Mouse (Mus musculus): ENCODE results near the gene Efcab9. TPM values are rescaled to one million over a fixed set of nuclear protein-coding genes. Genes with fewer than 3 reads are reported as not detected.

The Efcab9 gene
- polyA plus RNA-seq, 1 experiment from 2014 or later: not detected

DNA sequence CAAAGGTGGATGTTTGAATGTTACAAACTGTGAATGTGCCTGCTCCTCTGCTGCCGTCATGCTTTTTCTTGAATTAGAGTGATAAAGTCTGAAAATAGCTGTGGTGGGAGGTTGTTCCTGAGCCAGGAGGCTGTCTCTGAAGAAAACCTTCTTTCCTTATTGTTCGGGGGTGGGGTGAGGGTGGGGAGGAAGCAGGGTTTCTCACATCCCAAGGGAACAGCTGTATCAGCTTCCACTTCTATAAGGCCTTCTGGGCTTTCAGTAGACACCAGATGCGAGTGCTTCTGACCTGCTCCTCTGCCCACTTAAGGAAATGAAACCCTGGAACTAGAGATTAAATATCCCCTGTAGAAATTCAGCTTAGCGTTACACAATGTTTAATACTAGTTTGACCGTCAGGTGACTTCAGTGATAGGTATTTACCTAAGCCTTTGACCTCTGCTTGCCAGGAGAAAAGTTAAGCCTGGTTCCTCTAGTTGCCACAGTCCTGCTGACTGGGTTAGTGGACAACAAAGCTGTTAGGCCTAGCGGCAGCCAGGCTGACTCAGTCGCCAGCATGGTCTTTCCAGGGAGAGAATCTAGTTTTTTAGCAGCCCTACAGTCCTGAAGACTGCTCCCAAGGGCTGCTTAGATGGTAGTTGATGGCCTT lies 26.7 kb downstream of the Efcab9 start:
- DNase-seq (ENCODE audit: low spot score) (no peak), ATAC-seq (ENCODE audit: insufficient number of reproducible peaks, low FRiP score, low TSS enrichment, low read depth) (no peak)
- no peaks in the 10 kb centered on the region for H3K4me1 ChIP-seq (ENCODE audit: control insufficient read depth, insufficient read depth, low read length)
- no peak overlapping the region for H3K27ac ChIP-seq (replicated peaks; ENCODE audit: low read depth, low read length)
- H3K36me3 ChIP-seq (ENCODE audit: control insufficient read depth, insufficient read depth, low read length): no peaks in the 10 kb centered on the region
- H3K4me3 ChIP-seq (ENCODE audit: low read depth, low read length): no peak overlapping the region
- WGBS: 86% methylated on average over 7 of the region's 7 CpGs
- H3K4me2 ChIP-seq (ENCODE audit: low read depth, severe bottlenecking): no peak overlapping the region
- H3K9ac ChIP-seq (ENCODE audit: low read length): no peak overlapping the region
- H3K27me3 ChIP-seq (ENCODE audit: control insufficient read depth, insufficient read depth, low read length): no peaks in the 10 kb centered on the region
- no peaks in the 10 kb centered on the region for H3K9me3 ChIP-seq (ENCODE audit: control insufficient read depth, low read length)

DNA sequence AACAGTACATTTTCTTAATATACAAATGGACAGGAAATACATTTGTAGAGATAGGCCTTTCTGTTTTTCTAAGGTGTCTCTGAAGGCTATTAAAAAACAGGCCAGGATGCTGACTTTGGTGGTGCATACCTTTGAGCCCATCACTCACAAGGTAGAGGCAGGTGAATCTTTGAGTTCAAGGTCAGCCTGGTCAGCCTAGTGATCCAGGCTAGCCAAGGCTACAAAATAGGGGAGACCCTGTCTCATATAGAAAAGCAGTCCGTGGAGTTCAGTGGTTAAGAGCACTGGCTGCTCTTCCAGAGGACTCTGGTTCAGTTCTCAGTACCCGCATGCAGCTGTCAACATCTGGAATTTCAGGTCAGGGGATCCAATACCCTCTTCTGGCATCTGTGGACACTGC lies 28.2 kb downstream of the Efcab9 start:
- ATAC-seq (ENCODE audit: insufficient number of reproducible peaks, low FRiP score, low TSS enrichment, low read depth): no peak
- no peak for DNase-seq (ENCODE audit: low spot score)
- H3K27ac ChIP-seq (replicated peaks; ENCODE audit: low read depth, low read length): no peak overlapping the region
- no peaks in the 10 kb centered on the region for H3K9me3 ChIP-seq (ENCODE audit: control insufficient read depth, low read length)
- H3K27me3 ChIP-seq (ENCODE audit: control insufficient read depth, insufficient read depth, low read length): no peaks in the 10 kb centered on the region
- no peaks in the 10 kb centered on the region for H3K36me3 ChIP-seq (ENCODE audit: control insufficient read depth, insufficient read depth, low read length)
- no peak overlapping the region for H3K4me3 ChIP-seq (ENCODE audit: low read depth, low read length)
- no peak overlapping the region for H3K9ac ChIP-seq (ENCODE audit: low read length)
- 95% methylated on average over 2 of the region's 2 CpGs for WGBS
- no peak overlapping the region for H3K4me2 ChIP-seq (ENCODE audit: low read depth, severe bottlenecking)
- no peaks in the 10 kb centered on the region for H3K4me1 ChIP-seq (ENCODE audit: control insufficient read depth, insufficient read depth, low read length)

DNA sequence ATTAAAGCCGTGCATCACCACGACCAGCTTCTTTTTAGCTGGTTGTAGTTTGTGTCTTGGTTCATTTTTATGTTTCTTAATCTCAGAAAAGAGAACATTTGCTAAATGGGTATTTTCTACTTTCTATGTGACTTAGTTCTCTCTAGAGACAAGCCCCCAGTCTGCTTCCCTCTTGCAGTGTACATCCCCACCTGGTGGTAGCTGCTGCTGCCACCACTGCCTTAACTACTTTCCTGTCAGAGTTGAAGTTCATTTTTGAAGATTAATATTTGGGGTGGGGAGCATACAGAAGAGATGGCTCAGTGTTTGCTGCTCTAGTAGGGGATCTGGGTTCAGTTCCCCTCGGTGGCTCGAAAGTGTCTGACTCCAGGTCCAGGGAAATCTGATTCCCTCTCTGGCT lies 31.9 kb downstream of the Efcab9 start:
- H3K9me3 ChIP-seq (ENCODE audit: control insufficient read depth, low read length): no peaks in the 10 kb centered on the region
- H3K27me3 ChIP-seq (ENCODE audit: control insufficient read depth, insufficient read depth, low read length): no peaks in the 10 kb centered on the region
- H3K4me2 ChIP-seq (ENCODE audit: low read depth, severe bottlenecking): no peak overlapping the region
- H3K27ac ChIP-seq (replicated peaks; ENCODE audit: low read depth, low read length): no peak overlapping the region
- H3K4me3 ChIP-seq (ENCODE audit: low read depth, low read length): no peak overlapping the region
- ATAC-seq (ENCODE audit: insufficient number of reproducible peaks, low FRiP score, low TSS enrichment, low read depth) (no peak), DNase-seq (ENCODE audit: low spot score) (no peak)
- 89% methylated on average over 4 of the region's 4 CpGs for WGBS
- no peak overlapping the region for H3K9ac ChIP-seq (ENCODE audit: low read length)
- H3K4me1 ChIP-seq (ENCODE audit: control insufficient read depth, insufficient read depth, low read length): no peaks in the 10 kb centered on the region
- no peaks in the 10 kb centered on the region for H3K36me3 ChIP-seq (ENCODE audit: control insufficient read depth, insufficient read depth, low read length)

DNA sequence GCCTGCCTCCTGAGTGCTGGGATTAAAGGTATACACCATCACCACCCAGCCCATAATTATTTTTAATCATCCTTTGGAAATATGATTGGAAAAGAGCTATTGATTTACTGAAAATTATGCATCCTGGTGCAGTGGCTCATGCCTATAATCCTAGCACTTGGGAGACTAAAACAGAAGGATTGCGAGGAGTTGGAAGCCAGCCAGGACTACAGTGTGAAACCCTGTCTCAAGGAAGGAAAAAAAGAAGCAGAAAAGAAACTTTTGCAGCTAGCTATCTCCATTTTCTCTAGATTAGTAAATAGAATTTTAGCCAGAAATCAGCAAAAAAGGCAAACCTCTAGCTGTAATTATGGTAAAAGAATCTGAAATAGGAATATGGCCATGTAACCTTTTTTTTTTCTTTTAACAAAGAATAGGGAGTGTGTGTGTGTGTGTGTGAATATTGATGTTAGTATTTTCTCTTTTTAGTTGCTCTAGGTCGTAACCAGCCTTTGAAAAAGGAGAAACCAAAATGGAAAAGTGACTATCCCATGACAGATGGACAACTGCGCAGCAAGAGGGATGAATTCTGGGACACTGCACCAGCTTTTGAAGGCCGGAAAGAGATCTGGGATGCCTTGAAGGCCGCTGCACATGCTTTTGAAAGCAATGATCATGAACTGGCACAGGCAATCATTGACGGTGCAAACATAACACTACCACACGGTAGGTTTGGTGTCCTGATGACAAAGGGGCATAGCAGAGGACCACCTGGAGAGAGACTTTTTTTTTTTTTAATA lies 32.9 kb downstream of the Efcab9 start:
- Histone ChIP-seq H3K4me2 (ENCODE audit: low read depth, severe bottlenecking) (no peak overlapping the region), H3K36me3 (ENCODE audit: control insufficient read depth, insufficient read depth, low read length) (no peaks in the 10 kb centered on the region), H3K4me1 (ENCODE audit: control insufficient read depth, insufficient read depth, low read length) (no peaks in the 10 kb centered on the region), H3K27ac (replicated peaks; ENCODE audit: low read depth, low read length) (no peak overlapping the region), H3K4me3 (ENCODE audit: low read depth, low read length) (no peak overlapping the region), H3K9ac (ENCODE audit: low read length) (no peak overlapping the region), H3K27me3 (ENCODE audit: control insufficient read depth, insufficient read depth, low read length) (no peaks in the 10 kb centered on the region), H3K9me3 (ENCODE audit: control insufficient read depth, low read length) (no peaks in the 10 kb centered on the region)
- DNase-seq (ENCODE audit: low spot score) (no peak), ATAC-seq (ENCODE audit: insufficient number of reproducible peaks, low FRiP score, low TSS enrichment, low read depth) (no peak)
- WGBS: 92% methylated on average over 7 of the region's 7 CpGs

DNA sequence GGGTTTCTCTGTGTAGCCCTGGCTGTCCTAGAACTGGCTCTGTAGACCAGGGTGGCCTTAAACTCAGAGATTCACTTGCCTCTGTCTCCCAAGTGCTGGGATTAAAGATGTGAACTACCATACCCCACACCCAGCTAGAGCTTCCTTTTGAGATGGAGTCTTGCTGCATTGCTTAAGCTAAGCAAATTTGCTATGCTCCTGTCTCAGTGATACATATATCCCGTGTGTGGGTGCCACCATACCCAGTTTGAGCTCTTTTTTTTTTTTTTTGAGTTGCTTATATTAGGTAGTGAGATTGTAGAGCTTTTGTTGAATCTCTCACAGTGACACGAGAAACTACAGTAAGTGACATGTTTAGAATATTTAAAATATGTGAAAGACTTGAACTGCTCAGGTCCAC lies 36.6 kb downstream of the Efcab9 start:
- H3K9me3 ChIP-seq (ENCODE audit: control insufficient read depth, low read length): no peaks in the 10 kb centered on the region
- H3K27me3 ChIP-seq (ENCODE audit: control insufficient read depth, insufficient read depth, low read length): no peaks in the 10 kb centered on the region
- no peak overlapping the region for H3K9ac ChIP-seq (ENCODE audit: low read length)
- WGBS: 89% methylated on average over 2 of the region's 2 CpGs
- H3K4me2 ChIP-seq (ENCODE audit: low read depth, severe bottlenecking): no peak overlapping the region
- no peaks in the 10 kb centered on the region for H3K36me3 ChIP-seq (ENCODE audit: control insufficient read depth, insufficient read depth, low read length)
- no peak overlapping the region for H3K27ac ChIP-seq (replicated peaks; ENCODE audit: low read depth, low read length)
- DNase-seq (ENCODE audit: low spot score) (no peak), ATAC-seq (ENCODE audit: insufficient number of reproducible peaks, low FRiP score, low TSS enrichment, low read depth) (no peak)
- H3K4me3 ChIP-seq (ENCODE audit: low read depth, low read length): no peak overlapping the region
- no peaks in the 10 kb centered on the region for H3K4me1 ChIP-seq (ENCODE audit: control insufficient read depth, insufficient read depth, low read length)

DNA sequence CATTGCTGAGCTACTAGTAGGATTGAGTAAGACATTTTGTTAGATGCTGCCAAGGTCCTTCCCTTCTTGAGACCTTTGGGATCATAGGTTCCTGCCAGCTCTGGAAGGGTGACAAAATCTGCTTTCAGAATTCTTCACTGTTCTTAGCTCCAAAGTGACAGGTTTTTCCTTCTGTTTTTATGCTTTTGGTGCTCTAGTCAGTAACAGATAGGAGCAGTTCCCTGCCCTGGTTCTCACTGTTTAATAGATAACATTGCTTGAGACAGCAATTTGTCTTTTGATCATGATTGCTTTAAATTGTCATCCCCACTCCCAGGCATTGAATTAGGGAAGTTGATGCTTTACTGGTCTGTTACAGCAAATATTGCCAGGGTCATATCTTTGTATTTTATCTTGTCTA lies 38.6 kb downstream of the Efcab9 start:
- no peak for DNase-seq (ENCODE audit: low spot score)
- Histone ChIP-seq H3K4me3 (ENCODE audit: low read depth, low read length) (no peak overlapping the region), H3K4me2 (ENCODE audit: low read depth, severe bottlenecking) (no peak overlapping the region), H3K9ac (ENCODE audit: low read length) (no peak overlapping the region), H3K9me3 (ENCODE audit: control insufficient read depth, low read length) (no peaks in the 10 kb centered on the region), H3K27me3 (ENCODE audit: control insufficient read depth, insufficient read depth, low read length) (no peaks in the 10 kb centered on the region), H3K27ac (replicated peaks; ENCODE audit: low read depth, low read length) (no peak overlapping the region), H3K36me3 (ENCODE audit: control insufficient read depth, insufficient read depth, low read length) (no peaks in the 10 kb centered on the region), H3K4me1 (ENCODE audit: control insufficient read depth, insufficient read depth, low read length) (no peaks in the 10 kb centered on the region)
- no peak for ATAC-seq (ENCODE audit: insufficient number of reproducible peaks, low FRiP score, low TSS enrichment, low read depth)

DNA sequence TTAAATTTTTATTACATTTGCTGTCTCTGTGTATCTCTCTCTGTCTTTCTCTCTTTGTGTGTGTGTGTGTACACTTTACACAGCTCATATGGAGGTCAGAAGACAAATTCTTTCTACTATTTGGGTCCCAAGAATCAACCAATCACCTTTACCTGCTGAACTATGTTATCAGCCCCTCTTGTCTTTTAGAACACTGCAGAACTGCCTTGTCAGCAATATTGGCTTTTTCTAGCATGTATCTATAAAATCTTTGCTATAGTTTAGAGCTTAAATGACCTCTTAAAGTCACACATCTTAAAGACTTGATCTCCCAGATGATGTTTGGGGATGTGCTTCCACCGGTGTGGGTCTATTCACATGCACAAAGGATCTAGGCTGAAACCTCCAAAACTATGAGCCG lies 40.8 kb downstream of the Efcab9 start:
- no peak for ATAC-seq (ENCODE audit: insufficient number of reproducible peaks, low FRiP score, low TSS enrichment, low read depth)
- Histone ChIP-seq H3K27me3 (ENCODE audit: control insufficient read depth, insufficient read depth, low read length) (no peaks in the 10 kb centered on the region), H3K4me2 (ENCODE audit: low read depth, severe bottlenecking) (no peak overlapping the region), H3K27ac (replicated peaks; ENCODE audit: low read depth, low read length) (no peak overlapping the region), H3K9me3 (ENCODE audit: control insufficient read depth, low read length) (no peaks in the 10 kb centered on the region), H3K9ac (ENCODE audit: low read length) (no peak overlapping the region), H3K4me3 (ENCODE audit: low read depth, low read length) (no peak overlapping the region), H3K4me1 (ENCODE audit: control insufficient read depth, insufficient read depth, low read length) (no peaks in the 10 kb centered on the region), H3K36me3 (ENCODE audit: control insufficient read depth, insufficient read depth, low read length) (0 out of 2 replicates have a peak, but pooled peaks cover 2% of the 10 kb centered on the region)
- 93% methylated on average over 2 of the region's 2 CpGs for WGBS
- DNase-seq (ENCODE audit: low spot score): no peak

DNA sequence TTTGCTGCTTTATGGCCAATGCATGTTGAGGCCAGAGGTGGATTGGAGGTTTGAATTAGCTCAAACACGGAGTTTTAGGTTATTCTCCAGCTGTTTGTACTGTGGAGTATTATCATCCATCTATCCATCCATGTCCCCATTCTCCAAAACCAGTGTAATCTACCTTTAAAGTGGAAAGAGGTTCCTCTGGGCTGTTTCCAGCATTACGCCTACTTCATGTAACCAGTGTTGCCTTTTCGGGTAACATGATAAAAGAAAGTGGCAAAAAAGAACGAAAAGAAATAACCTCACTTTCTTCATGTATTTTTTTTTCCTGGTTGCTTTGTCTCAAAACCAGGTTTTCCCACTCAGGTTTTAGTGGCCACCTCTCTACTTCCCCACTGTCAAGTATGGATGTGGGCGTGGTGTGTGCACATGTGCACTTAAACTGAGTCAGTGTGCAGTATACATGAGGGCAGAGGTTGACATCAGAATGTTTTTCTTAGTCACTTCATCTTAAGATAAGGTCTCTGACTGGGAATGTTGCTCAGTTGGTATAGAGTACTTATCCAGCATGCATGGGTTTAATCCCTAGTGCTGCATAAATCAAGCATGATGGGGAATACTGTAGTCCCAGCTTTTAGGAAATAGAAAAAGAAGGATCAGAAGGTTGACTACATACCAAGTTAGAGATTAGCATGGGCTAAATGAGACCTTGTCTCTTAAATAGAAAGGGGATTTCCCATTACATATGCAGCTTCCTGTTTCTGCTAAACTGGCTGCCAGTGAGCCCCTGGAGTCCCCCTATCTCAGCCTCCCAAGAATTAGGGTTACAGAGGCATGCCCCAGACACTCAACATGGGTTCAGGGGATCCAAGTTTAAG lies 42.8 kb downstream of the Efcab9 start:
- DNase-seq (ENCODE audit: low spot score) (no peak), ATAC-seq (ENCODE audit: insufficient number of reproducible peaks, low FRiP score, low TSS enrichment, low read depth) (no peak)
- Histone ChIP-seq H3K27ac (replicated peaks; ENCODE audit: low read depth, low read length) (no peak overlapping the region), H3K4me2 (ENCODE audit: low read depth, severe bottlenecking) (no peak overlapping the region), H3K27me3 (ENCODE audit: control insufficient read depth, insufficient read depth, low read length) (no peaks in the 10 kb centered on the region), H3K36me3 (ENCODE audit: control insufficient read depth, insufficient read depth, low read length) (0 out of 2 replicates have a peak, but pooled peaks cover 2% of the 10 kb centered on the region), H3K4me3 (ENCODE audit: low read depth, low read length) (no peak overlapping the region), H3K9ac (ENCODE audit: low read length) (no peak overlapping the region), H3K4me1 (ENCODE audit: control insufficient read depth, insufficient read depth, low read length) (no peaks in the 10 kb centered on the region), H3K9me3 (ENCODE audit: control insufficient read depth, low read length) (no peaks in the 10 kb centered on the region)
- WGBS: 82% methylated on average over 5 of the region's 5 CpGs
